Mouse (Mus musculus) urinary bladder, postnatal 36 days (tissue): ENCODE data around the gene Sec62.
"Not testable (repeated sequence)": the region's sequence is repeated elsewhere in the genome, so short reads cannot be mapped to it uniquely, and the experiment has no call there.

Experiments
- DNase-seq, 2 experiments: peaks; one replicate each; pipeline ENCODE4 v3.0.0; 2022; ENCODE audit warnings: low spot score in 2 of 2, mixed read lengths in 1 of 2

Sec62 gene

DNA sequence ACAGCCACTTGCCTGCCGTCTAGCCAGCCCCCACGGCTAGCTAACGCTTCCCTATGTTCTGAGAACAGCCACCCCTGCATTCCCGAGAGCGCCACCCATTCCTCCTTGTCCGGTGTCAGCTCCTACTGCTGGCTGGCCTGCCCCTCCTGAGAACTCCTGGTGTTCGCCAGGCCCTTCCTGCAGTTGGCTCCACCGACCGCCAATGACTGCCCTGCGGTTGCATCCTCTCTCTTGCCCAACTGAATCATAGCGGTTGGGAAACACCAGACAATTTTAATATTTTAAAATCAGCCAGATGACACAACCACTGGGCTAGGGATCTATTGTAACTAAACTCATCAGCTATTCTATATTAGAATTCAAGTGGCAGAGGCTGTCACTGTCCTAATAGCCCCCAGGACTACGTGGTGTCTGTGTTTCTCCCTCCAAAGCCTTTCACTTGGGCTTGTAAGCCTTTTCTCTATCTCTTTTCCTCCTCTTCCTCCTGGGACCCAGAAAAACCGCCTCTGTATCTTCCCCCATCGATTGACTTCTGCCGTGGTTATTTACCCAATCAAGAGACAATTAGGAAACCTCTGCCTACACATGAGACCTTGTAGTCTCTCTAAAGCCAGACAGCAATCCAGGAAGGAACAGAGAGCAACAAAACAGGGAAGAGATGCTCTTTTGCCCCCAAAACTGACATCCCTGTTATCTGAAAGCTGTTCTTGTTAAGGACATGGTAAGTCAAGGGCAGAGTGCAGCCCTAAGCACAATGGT is 39.4 kb downstream of the Sec62 start:
- peak in 1 of 2 experiments; percentile 20 for DNase-seq

DNA sequence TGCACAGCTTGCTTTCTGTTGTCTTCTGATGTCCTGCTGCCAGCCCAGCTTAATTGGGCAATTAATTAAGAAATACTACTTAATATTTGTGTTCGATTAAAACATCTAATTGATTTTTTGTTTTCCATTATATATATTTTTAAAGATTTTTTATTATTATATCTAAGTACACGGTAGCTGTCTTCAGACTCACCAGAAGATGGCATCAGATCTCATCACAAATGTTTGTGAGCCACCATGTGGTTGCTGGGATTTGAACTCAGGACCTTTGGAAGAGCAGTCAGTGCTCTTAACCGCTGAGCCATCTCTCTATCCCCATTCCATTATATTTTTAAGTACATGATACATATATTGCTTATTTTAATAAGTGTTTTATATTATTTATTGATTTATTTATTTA is 40.6 kb downstream of the Sec62 start:
- DNase-seq: no peak

DNA sequence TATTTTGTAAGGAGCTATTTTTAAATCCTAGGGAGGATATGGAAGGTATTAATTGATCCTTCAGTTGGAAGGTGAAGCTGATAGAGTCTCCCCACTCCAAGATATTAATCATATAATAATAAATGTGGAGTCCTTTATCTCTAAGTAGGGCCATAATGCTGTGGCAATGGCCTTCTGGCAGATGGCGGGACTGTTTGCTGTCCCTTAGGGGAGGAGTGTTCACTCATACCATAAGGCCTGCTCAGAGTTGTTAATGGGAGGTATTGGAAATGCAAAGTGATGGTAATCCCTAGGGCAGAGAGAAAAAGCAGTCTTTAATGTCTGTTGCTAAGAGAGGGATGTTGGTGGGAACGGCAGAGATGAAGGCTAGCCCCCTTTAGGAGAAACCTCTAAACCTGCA is 53.1 kb downstream of the Sec62 start:
- DNase-seq: no peak

DNA sequence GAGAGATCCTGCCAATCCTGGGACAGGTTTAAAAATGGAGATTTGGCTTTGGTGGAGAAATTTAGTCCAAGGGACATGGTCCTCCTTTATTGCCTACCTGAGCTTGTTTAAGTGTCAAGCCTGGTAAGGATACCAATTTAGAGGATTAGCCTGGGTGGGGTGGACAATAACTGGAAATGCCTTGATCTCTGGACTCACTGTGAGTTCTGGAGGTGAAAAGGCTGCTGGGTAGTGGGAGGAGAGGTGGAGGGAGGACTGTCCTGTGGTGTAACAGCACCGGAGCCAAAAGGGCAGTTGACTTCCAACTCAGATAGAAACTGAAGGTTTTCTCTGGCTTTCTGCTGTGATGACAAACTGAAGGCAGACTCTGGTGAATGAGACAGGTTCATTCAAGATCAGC is 54.7 kb downstream of the Sec62 start:
- DNase-seq: no peak

DNA sequence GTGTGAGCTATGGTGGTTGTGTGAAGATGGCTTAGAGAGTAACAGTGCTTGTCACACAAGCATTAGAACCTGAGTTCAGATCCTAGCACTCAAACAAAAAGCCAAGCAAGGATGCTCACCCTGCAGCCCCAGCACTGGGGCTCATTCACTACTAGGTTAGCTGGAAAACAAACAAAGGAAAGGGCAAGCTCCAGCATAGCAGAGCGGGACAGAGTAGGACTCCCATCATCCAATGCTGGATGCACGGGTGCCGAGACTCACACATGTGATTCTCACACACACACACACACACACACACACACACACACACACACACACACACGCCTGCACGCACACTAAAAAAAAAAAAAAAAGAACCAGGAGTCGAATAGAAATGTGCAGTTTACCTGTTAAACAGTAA is 58.7 kb downstream of the Sec62 start:
- DNase-seq: no peak

DNA sequence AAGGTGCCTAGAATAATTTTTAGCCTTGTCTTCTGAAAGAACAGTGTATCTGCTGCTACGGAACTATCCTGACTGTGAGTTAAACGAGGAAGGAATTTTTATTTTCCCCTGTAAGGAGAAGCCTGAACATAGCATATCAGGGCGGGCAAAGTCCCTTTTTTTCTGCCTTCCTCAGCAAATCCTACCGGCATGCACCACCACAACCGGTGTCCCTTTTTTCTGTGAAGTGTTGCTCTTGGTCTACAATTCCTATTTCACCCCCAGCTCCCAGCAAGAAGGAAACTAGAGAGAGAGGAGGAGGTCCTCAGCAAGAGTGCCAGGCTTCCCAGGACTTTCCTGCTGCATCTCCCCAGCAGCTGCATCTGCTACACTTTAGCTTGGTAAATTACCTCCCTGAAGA is 60.9 kb downstream of the Sec62 start:
- DNase-seq: no peak

DNA sequence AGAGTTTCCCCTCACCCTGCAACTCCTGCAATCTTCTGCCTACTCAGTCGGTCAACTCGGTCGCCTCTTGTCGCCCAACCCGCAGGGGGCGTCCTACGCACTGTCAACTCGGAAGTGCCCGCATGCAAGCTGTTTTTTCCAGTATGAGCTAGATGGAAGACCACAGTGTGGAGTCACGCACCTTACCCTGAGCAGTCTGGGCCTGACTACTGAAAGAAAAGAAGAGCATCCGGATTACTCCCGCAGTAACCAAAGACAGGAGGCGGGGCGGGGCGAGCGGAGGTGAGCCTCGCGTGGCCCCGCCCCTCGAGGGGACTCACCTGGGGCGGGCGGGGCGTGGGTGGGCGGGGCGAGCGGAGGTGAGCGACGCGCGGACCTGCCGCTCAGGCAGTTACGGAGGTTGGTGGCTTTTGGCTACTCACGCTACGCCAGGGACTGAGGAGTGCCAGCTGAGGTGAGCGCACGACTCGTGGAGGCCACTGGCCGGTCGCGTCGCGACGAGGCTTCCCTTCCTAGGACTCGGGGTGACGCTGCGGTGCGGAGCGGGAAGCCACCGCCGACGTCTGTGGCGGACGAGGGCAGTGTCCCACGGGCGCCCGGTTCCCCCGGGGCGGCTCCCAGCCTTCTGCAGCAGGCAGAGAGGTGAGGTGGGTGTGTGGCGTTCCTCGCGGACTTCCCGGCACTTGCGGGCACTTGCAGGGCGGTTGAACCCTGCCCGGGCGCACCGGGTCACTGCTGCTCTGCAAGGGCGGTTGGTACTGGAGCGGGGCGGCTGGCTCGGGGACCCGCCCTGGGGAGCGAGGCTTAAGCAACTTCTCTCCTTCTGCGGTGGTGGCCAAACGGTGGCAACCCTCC is 63.2 kb downstream of the Sec62 start, which contains the start of gene Gpr160:
Gene Gpr160 (plus strand): TSS at position 347 of the 855 bp plus-strand sequence.
- DNase-seq: peak; percentile 66 to 73

DNA sequence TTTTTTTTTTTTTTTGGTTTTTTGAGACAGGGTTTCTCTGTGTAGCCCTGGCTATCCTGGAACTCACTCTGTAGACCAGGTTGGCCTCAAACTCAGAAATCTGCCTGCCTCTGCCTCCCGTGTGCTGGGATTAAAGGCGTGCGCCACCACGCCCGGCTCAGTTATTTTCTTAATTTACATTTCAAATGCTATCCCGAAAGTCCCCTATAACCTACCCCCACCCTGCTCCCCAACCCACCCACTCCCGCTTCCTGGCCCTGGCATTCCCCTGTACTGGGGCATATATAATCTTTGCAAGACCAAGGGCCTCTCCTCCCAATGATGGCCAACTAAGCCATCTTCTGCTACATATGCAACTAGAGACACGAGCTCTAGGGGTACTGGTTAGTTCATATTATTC is 66.9 kb downstream of the Sec62 start:
- not testable (repeated sequence) for DNase-seq

DNA sequence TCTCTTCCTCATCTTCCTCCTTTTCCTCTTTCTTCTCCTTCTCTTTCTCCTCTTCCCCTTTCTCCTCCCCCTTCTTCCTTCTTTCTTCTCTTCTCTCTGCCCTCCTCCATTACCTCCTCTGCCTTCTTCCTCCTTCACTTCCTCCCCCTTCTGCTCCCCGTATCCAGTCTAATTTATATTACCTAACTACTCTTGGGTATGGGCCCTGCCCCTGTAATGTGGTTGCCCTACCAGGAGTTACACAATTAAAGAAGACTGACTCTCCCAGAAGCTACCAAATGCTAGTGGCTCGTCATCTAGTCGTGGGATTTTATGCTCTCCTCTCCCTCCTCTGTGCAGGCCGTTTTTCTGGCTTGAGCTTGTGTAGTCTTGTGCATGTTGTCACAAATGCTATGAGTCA is 68.0 kb downstream of the Sec62 start:
- DNase-seq: peak; percentile 20 to 22

DNA sequence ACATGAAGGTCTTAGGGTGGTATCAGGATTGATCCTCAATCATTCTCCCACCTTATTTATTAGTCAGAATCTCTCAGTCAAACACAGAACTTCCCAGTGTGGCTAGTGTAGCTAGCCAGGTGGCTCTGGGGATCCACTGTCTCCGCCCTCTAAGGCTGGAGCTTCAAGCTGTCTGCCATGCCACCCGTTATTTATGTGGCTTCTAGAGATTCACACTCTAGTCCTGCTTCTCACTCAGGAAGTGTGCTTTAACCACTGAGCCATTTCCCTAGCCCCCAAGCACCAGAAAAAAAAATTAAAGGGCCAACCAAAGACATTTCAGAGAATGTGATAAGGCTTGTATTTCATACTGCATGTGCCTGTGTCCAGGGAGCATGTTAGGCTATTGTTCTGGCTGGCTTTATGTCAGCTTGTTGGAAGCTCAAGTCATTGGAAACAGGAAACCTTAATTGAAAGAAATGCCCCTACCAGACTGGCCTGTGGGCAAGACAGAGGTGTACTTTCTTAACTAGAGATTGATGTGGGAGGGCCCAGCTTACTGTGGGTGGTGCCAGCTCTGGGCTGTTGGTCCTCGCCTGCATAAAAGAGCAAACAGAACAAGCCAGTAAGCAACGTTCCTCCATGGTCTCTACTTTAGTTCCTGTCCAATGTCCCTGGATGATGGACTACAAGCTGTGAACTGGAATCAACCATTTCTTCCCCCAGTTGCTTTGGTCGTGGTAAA is 71.2 kb downstream of the Sec62 start:
- DNase-seq: no peak

DNA sequence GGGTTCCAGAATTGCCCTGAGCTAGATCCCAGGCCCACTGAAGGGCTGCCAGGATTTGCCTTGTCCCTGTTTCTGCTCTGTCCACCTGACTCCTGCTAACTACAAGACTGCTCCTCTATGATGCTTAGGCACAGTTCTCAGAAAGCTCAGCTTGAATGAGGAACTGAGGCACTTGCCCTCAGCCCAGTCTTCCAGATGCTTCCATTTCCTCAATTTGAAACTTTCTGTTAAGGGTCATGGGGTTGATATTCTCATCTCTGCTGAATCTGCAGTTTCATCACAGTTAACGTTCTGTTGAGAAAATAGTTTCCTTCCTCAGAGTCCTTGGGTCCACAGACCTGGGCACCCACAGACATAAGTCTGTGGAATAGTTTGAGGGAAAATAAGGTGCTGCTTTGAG is 72.0 kb downstream of the Sec62 start:
- no peak for DNase-seq

DNA sequence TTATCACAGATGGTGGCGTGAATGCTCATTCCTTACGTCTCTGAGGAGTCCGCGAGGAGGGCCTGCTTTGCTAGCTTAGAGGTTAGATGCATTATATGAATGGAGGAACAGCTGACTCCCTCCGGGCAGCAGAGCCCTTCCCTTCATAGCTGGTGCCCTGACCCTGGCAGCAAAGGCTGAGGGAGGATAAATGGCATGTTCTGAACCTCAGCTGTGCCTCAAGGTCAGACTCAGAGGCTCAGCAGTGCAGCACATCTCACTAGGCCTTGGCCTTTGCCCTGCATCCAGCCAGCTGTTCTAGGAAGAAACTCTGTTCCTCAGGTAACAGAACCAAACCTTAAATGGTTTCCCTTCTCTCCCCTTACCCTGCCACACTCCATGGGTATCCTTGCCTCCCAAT is 75.5 kb downstream of the Sec62 start:
- no peak for DNase-seq

DNA sequence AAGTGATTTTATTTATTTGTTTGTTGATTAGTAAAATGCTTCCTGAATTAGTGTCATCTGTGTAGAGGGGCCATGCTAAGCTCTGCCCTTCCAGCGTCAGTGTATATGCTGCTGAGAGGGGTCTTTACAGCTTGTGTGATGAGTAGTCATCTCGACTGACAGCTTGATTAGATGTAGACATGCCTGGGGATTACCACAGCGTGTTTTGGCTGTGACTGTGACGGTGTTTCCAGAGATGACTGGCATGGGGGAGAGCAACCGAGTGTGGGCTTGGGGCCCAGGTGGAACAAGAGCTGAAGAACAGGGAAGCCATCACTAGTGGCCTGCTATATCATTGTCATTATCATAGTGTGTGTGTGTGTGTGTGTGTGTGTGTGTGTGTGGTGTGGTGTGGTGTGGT is 76.0 kb downstream of the Sec62 start:
- no peak for DNase-seq

DNA sequence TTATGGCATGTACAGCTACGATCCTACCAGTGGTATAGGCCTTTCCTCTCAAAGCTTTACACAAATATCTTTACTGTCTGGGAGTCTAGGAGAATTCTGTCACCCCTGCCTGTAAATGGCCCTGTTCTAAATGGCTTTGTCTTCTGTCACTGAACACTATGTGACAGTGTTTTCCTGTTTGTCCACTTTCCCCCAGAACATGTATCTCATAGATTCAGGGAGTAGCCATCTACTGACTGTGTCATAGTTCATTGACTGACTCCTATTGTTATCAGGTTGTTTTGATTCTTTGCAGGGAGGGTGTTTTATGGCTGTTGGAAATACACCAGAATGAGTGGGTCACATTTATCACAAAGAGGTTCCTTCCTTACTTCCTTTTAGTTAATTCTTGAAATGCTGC is 77.3 kb downstream of the Sec62 start:
- no peak for DNase-seq
